18 mouse cellular contexts compared by ENCODE assay signal in genomic region chr14:40979723-40980122, GRCm38 (mm10). TPM values are rescaled to one million over a fixed set of nuclear protein-coding genes. Genes with fewer than 3 reads are reported as not detected.
DNase-seq lines count a peak whose midpoint lies in the region; ATAC-seq and TF ChIP-seq lines count a peak whose summit lies in the region.
"Had no signal": no experiment of that assay in that cellular context is flagged by ENCODE, and none has a peak within 500 bp of the region (broad histone marks: within the 10 kb centered on the region; RNA-seq: fewer than 3 reads in every experiment).

No protein-coding gene starts in this region.

- no peaks in the 10 kb centered on the region for H3K4me1 ChIP-seq in intestine, embryonic 15.5 days (replicated peaks)
- H3K4me1 ChIP-seq in intestine, postnatal 0 days (replicated peaks; ENCODE audit: control insufficient read depth, insufficient read depth, low read length) = no peaks in the 10 kb centered on the region
- H3K4me1 ChIP-seq in lung, embryonic 15.5 days = peaks cover 8% of the 10 kb centered on the region
- H3K4me1 ChIP-seq in embryonic facial prominence, embryonic 14.5 days (ENCODE audit: control insufficient read depth, insufficient read depth, low read length) = peaks cover 5% of the 10 kb centered on the region; the same call in 1 of the 2 replicates
- H3K4me1 ChIP-seq in limb, embryonic 15.5 days = peaks cover 7% of the 10 kb centered on the region; the same call in 1 of the 2 replicates
- H3K4me1 ChIP-seq: embryonic facial prominence, embryonic 12.5 days; forebrain, embryonic 15.5 days had no signal

- no peaks in the 10 kb centered on the region for H3K9me3 ChIP-seq in intestine, embryonic 15.5 days
- H3K9me3 ChIP-seq in intestine, postnatal 0 days (ENCODE audit: control insufficient read depth) = no peaks in the 10 kb centered on the region
- no peaks in the 10 kb centered on the region for H3K9me3 ChIP-seq in lung, embryonic 15.5 days
- H3K9me3 ChIP-seq in embryonic facial prominence, embryonic 14.5 days (ENCODE audit: control insufficient read depth, low read length) = no peaks in the 10 kb centered on the region
- no peaks in the 10 kb centered on the region for H3K9me3 ChIP-seq in limb, embryonic 15.5 days
- H3K9me3 ChIP-seq: embryonic facial prominence, embryonic 12.5 days; forebrain, embryonic 15.5 days; G1E; midbrain, embryonic 13.5 days had no signal

- no peaks in the 10 kb centered on the region for H3K27me3 ChIP-seq in intestine, embryonic 15.5 days (replicated peaks)
- H3K27me3 ChIP-seq in intestine, postnatal 0 days (replicated peaks; ENCODE audit: control insufficient read depth, insufficient read depth, low read length) = no peaks in the 10 kb centered on the region
- no peaks in the 10 kb centered on the region for H3K27me3 ChIP-seq in lung, embryonic 15.5 days
- no peaks in the 10 kb centered on the region for H3K27me3 ChIP-seq in embryonic facial prominence, embryonic 14.5 days (replicated peaks; ENCODE audit: control insufficient read depth, insufficient read depth, low read length)
- H3K27me3 ChIP-seq in limb, embryonic 15.5 days = no peaks in the 10 kb centered on the region
- H3K27me3 ChIP-seq: CH12.LX; embryonic facial prominence, embryonic 12.5 days; forebrain, embryonic 15.5 days; midbrain, embryonic 13.5 days had no signal

- no peak for TF ChIP-seq CTCF in intestine, postnatal 0 days (IDR thresholded peaks at IDR 0.05; ENCODE audit: low read depth)

- no peak overlapping the region for H3K4me3 ChIP-seq in intestine, embryonic 15.5 days (replicated peaks)
- H3K4me3 ChIP-seq in intestine, postnatal 0 days (ENCODE audit: low read depth, low read length) = no peak overlapping the region
- no peak overlapping the region for H3K4me3 ChIP-seq in lung, embryonic 15.5 days
- no peak overlapping the region for H3K4me3 ChIP-seq in embryonic facial prominence, embryonic 14.5 days (ENCODE audit: low read depth, low read length)
- no peak overlapping the region for H3K4me3 ChIP-seq in limb, embryonic 15.5 days
- H3K4me3 ChIP-seq: embryonic facial prominence, embryonic 12.5 days; forebrain, embryonic 15.5 days; midbrain, embryonic 13.5 days had no signal

- H3K9ac ChIP-seq in intestine, embryonic 15.5 days = no peak overlapping the region
- no peak overlapping the region for H3K9ac ChIP-seq in intestine, postnatal 0 days (ENCODE audit: low read depth, low read length)
- H3K9ac ChIP-seq in lung, embryonic 15.5 days = no peak overlapping the region
- no peak overlapping the region for H3K9ac ChIP-seq in embryonic facial prominence, embryonic 14.5 days (ENCODE audit: low read depth, low read length)
- no peak overlapping the region for H3K9ac ChIP-seq in limb, embryonic 15.5 days
- H3K9ac ChIP-seq: embryonic facial prominence, embryonic 12.5 days; forebrain, embryonic 15.5 days; hindbrain, embryonic 14.5 days; midbrain, embryonic 13.5 days had no signal

- peak; percentile 22; the same call in 1 of the 2 replicates for ATAC-seq in intestine, embryonic 15.5 days
- ATAC-seq in intestine, postnatal 0 days = no peak
- no peak; the same call in 1 of the 2 replicates for ATAC-seq in lung, embryonic 15.5 days (ENCODE audit: borderline replicate concordance, extremely low read depth, low FRiP score, low TSS enrichment)
- ATAC-seq in embryonic facial prominence, embryonic 14.5 days (ENCODE audit: low read depth) = peak; percentile 31; the same call in 1 of the 2 replicates
- no peak for ATAC-seq in limb, embryonic 15.5 days (ENCODE audit: insufficient number of reproducible peaks, low FRiP score, low TSS enrichment, low read depth)
- ATAC-seq: inflammation-experienced regulatory T-cells, adult 6 months had no signal

- whole genome bisulfite sequencing in intestine, embryonic 15.5 days = 42% methylated on average over 1 of the region's 1 CpGs
- WGBS in intestine, postnatal 0 days = 50% methylated on average over 1 of the region's 1 CpGs
- 44% methylated on average over 1 of the region's 1 CpGs for WGBS in lung, embryonic 15.5 days
- 40% methylated on average over 1 of the region's 1 CpGs for WGBS in embryonic facial prominence, embryonic 14.5 days
- 8% methylated on average over 1 of the region's 1 CpGs for WGBS in limb, embryonic 15.5 days

- H3K4me2 ChIP-seq in intestine, embryonic 15.5 days (replicated peaks) = no peak overlapping the region
- H3K4me2 ChIP-seq in intestine, postnatal 0 days (replicated peaks; ENCODE audit: low read depth) = no peak overlapping the region
- no peak overlapping the region for H3K4me2 ChIP-seq in lung, embryonic 15.5 days
- no peak overlapping the region for H3K4me2 ChIP-seq in embryonic facial prominence, embryonic 14.5 days (ENCODE audit: low read depth, low read length)
- no peak overlapping the region for H3K4me2 ChIP-seq in limb, embryonic 15.5 days
- H3K4me2 ChIP-seq: embryonic facial prominence, embryonic 12.5 days; forebrain, embryonic 15.5 days; hindbrain, embryonic 14.5 days; midbrain, embryonic 13.5 days had no signal

- DNase-seq in lung, postnatal 10 days = no peak
- no peak for DNase-seq in embryonic facial prominence, embryonic 14.5 days (ENCODE audit: low spot score)
- DNase-seq in cerebellum, adult 11 months = no peak
- DNase-seq: layer of hippocampus, postnatal 36 days; lung, adult 2 months; thymus, adult 2 months had no signal

- H3K27ac ChIP-seq in intestine, embryonic 15.5 days = no peak overlapping the region
- H3K27ac ChIP-seq in intestine, postnatal 0 days (ENCODE audit: low read depth, low read length) = no peak overlapping the region
- H3K27ac ChIP-seq in lung, embryonic 15.5 days = peak overlapping the region; percentile 12; the same call in 1 of the 2 replicates
- H3K27ac ChIP-seq in embryonic facial prominence, embryonic 14.5 days (replicated peaks; ENCODE audit: low read depth, low read length) = peak overlapping the region; percentile 31; the same call in 1 of the 2 replicates
- peak overlapping the region; percentile 30; the same call in 1 of the 2 replicates for H3K27ac ChIP-seq in limb, embryonic 15.5 days
- H3K27ac ChIP-seq: embryonic facial prominence, embryonic 12.5 days; forebrain, embryonic 15.5 days; hindbrain, embryonic 14.5 days; midbrain, embryonic 13.5 days; stomach, postnatal 0 days had no signal

- H3K36me3 ChIP-seq in intestine, embryonic 15.5 days = no peaks in the 10 kb centered on the region
- H3K36me3 ChIP-seq in intestine, postnatal 0 days (ENCODE audit: control insufficient read depth, insufficient read depth) = no peaks in the 10 kb centered on the region
- H3K36me3 ChIP-seq in lung, embryonic 15.5 days = no peaks in the 10 kb centered on the region
- H3K36me3 ChIP-seq in embryonic facial prominence, embryonic 14.5 days (ENCODE audit: control insufficient read depth, insufficient read depth, low read length) = no peaks in the 10 kb centered on the region
- H3K36me3 ChIP-seq in limb, embryonic 15.5 days = no peaks in the 10 kb centered on the region
- H3K36me3 ChIP-seq: embryonic facial prominence, embryonic 12.5 days; forebrain, embryonic 15.5 days; G1E; midbrain, embryonic 13.5 days had no signal

RNA-seq across cellular contexts. Expression of gene Tspan14, which starts 13.1 kb away (rescaled TPM):
- polyA plus RNA-seq in intestine, embryonic 15.5 days (2015; fragmentation: Nextera tagmentation; extraction: Ambion mirVana) = 56.8 and 61.0 TPM in 2 replicates
- 30.5 and 33.3 TPM in 2 replicates for polyA plus RNA-seq in intestine, postnatal 0 days (2015; fragmentation: Nextera tagmentation; extraction: Ambion mirVana)
- polyA plus RNA-seq in lung, embryonic 15.5 days (2015; fragmentation: Nextera tagmentation; extraction: Ambion mirVana) = 99.0 and 101 TPM in 2 replicates
- polyA plus RNA-seq in embryonic facial prominence, embryonic 14.5 days (2014; fragmentation: Nextera tagmentation; extraction: Ambion mirVana) = 72.7 and 76.2 TPM in 2 replicates
- 70.3 and 76.9 TPM in 2 replicates for polyA plus RNA-seq in limb, embryonic 15.5 days (2015; fragmentation: Nextera tagmentation; extraction: Ambion mirVana)

RNA-seq across cellular contexts. Expression of gene Fam213a, which starts 33.9 kb away (rescaled TPM):
- 51.6 and 54.4 TPM in 2 replicates for polyA plus RNA-seq in intestine, embryonic 15.5 days (2015; fragmentation: Nextera tagmentation; extraction: Ambion mirVana)
- 86.9 and 96.2 TPM in 2 replicates for polyA plus RNA-seq in intestine, postnatal 0 days (2015; fragmentation: Nextera tagmentation; extraction: Ambion mirVana)
- polyA plus RNA-seq in lung, embryonic 15.5 days (2015; fragmentation: Nextera tagmentation; extraction: Ambion mirVana) = 147 and 150 TPM in 2 replicates
- polyA plus RNA-seq in embryonic facial prominence, embryonic 14.5 days (2014; fragmentation: Nextera tagmentation; extraction: Ambion mirVana) = 35.7 and 39.7 TPM in 2 replicates
- 38.0 and 39.6 TPM in 2 replicates for polyA plus RNA-seq in limb, embryonic 15.5 days (2015; fragmentation: Nextera tagmentation; extraction: Ambion mirVana)

Comparison
In these comparisons a context has a peak if more than half of its experiments do, and no peak if none do; other contexts are left out.
1. ATAC-seq: peak in intestine, embryonic 15.5 days (single experiment) and embryonic facial prominence, embryonic 14.5 days (single experiment); none in intestine, postnatal 0 days (single experiment), lung, embryonic 15.5 days (single experiment) and limb, embryonic 15.5 days (single experiment).
2. H3K27ac ChIP-seq: peak in lung, embryonic 15.5 days (single experiment), embryonic facial prominence, embryonic 14.5 days (single experiment) and limb, embryonic 15.5 days (single experiment); none in intestine, embryonic 15.5 days (single experiment) and intestine, postnatal 0 days (single experiment).